Mouse (Mus musculus) c-Kit-positive CD71-positive TER-119-positive erythroid progenitor cells, embryonic 14.5 days (primary cell): ENCODE results near the gene Snap47.

Experiments
- DNase-seq: peaks from one replicate; pipeline ENCODE4 v3.0.0-alpha.2; 2013; ENCODE audit warnings: low spot score

The Snap47 gene

GRCm38 (mm10) chr11:59451086-59451485 lies at the start of gene Snap47:
TSS of gene Snap47 (minus strand) at chr11:59451186.
- DNase-seq = no peak

DNA sequence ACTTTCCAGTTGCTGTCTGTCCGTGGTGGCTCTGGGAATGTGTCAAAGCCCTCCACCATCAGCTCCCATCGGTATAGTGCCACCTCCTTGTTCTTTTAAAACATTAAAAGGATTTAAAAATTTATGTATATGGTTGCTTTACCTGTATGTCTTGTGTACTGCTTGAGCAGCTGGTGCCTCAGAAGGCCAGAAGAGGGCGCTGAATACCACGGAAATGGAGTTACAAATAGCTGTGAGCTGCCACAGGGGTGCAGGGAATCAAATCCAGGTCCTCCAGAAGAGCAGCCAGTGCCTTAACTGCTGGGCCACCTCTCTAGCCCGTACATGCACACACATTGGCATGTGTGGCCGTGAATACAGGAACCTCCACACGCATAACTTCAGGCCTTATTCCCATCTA lies 46.8 kb upstream of the Snap47 start:
- DNase-seq = no peak

GRCm38 (mm10) chr11:59496672-59497310 lies 45.8 kb upstream of the Snap47 start:
- no peak for DNase-seq

GRCm38 (mm10) chr11:59486222-59486621 lies 35.2 kb upstream of the Snap47 start:
- no peak for DNase-seq

GRCm38 (mm10) chr11:59485641-59486040 lies 34.7 kb upstream of the Snap47 start:
- no peak for DNase-seq

- DNase-seq = peak; percentile 52
Observed at GRCm38 (mm10) chr11:59483212-59483611, 32.2 kb upstream of the Snap47 start.

DNA sequence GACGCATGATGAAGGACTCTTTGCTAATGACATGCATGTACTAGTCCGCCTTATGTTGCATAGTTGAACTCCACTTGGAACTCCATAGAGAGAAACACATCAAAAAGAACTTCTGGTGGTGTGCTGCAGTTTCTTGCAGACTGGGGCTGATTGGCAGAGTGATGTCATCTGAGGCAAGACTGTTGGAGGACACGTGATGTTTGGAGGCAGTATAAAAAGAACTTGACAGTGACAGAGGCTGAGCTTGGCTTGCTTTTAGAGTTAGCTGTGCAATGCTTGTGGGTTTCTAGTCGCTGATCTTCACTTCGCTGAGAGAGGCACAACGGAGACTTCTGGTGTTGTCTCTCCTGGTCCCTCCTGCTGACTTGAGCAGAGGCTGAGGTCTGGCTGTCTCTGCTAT lies 26.3 kb upstream of the Snap47 start:
- DNase-seq = no peak

DNA sequence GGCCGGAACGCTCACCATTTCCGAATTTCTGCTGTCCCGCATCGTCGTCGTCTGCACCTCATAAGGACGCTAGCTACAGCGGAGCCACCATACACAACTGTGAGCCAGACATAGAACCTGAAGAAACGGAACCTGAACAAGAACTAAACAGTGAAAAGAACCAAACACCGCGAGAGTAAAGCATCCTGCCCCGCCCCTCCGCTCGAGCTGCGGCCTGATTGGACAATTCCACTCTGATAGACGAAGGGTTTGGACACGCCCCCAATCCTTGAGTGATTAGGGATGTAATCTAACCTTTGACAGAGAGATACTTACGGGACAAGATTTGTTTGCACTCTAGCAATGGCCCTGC lies 21.3 kb upstream of the Snap47 start, which contains the start of gene Zfp867:
Zfp867 (minus strand) TSS at position 149 of the 352 bp plus-strand sequence.
- DNase-seq = peak; percentile 84

GRCm38 (mm10) chr11:59471413-59472325 lies 20.7 kb upstream of the Snap47 start:
- DNase-seq = no peak

DNA sequence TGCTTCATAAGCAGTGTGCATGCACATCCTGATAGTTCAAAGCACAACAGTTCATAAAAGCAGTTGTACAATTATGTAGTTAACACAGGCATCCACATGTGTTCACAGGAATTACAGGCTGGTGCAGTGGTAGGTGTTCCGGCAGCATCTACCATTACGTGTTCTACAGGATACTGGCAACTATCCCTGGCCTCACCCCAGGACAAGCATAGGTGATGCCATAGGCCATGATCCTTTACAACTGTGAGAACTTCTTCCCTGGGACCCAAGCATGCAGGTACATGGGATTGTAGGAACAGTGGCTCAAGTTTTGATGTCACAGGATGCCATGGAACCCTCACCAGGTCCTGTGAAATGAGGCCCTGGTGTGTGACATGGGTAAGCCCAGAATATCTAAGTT lies 9.5 kb upstream of the Snap47 start:
- DNase-seq = no peak

DNA sequence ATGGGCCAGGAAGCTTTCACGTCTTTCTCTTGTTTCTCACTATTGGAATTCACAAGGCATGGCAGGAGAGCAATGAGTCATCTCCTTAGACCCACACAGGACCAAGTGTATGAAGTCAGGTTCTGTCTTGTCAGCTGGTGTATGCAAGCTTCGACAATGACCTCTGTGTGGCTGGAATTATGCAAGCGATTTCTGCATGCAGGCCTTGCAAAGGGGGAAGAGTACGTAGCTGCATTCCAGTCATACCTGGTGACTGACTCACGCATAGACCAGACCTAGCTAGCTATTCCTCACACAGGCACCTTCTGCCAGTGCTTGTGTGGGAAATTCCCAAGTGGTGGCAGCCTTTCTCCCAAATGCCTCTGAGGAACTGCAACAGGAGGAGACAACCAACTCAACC lies 8.0 kb upstream of the Snap47 start:
- DNase-seq = no peak

GRCm38 (mm10) chr11:59456891-59457290 lies 5.9 kb upstream of the Snap47 start:
- no peak for DNase-seq

GRCm38 (mm10) chr11:59456346-59456745 lies 5.4 kb upstream of the Snap47 start:
- DNase-seq = no peak

DNA sequence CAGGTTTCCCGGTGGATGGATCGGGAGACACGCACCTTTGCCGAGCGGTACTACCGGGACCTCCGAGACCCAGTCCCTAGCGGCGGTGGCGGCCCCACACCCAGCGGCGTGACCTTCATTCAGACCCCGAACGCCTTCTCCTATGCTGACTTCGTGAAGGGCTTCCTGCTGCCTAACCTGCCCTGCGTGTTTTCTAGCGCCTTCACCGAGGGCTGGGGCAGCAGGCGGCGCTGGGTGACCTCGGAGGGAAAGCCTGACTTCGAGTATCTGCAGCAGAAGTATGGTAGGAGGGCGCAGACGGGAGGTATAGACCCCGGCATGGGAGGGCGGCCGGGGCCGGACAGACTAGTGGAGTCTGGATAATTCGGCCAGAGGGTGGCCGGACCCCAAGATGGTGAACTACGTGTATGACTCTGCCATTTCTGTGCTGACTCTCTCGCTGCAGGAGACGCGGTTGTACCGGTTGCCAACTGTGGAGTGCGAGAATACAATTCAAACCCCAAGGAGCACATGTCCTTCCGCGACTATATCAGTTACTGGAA lies 685 bp downstream of the Snap47 start:
- DNase-seq = peak; percentile 39

GRCm38 (mm10) chr11:59449741-59450229 lies 1.2 kb downstream of the Snap47 start, which contains the start of gene Jmjd4:
TSS of gene Jmjd4 (plus strand) at chr11:59450045.
- DNase-seq = peak; percentile 84

GRCm38 (mm10) chr11:59443102-59443501 lies 7.9 kb downstream of the Snap47 start:
- no peak for DNase-seq

GRCm38 (mm10) chr11:59437954-59438353 lies 13.0 kb downstream of the Snap47 start:
- no peak for DNase-seq

DNA sequence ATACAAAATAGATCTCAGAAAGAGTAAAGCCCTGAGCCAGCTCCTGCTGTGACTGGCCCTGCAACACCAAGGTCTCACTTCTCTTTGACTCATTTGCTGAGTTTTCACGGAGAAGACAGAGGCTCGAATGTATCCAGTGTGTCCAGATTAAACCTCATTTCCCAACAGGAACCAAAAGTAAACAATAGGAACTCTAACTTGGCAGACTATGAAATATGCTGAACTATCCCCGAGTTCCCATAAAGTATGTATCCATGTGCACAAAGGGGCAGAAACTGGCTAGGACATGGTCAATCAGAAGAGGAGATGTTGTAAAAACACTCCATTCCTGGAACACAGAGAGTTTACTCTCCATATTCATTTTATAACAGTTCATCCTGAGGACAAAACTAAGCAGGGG lies 18.7 kb downstream of the Snap47 start:
- DNase-seq = no peak

GRCm38 (mm10) chr11:59429959-59430358 lies 21.0 kb downstream of the Snap47 start:
- DNase-seq = no peak

GRCm38 (mm10) chr11:59428057-59428660 lies 22.8 kb downstream of the Snap47 start:
- DNase-seq = no peak

DNA sequence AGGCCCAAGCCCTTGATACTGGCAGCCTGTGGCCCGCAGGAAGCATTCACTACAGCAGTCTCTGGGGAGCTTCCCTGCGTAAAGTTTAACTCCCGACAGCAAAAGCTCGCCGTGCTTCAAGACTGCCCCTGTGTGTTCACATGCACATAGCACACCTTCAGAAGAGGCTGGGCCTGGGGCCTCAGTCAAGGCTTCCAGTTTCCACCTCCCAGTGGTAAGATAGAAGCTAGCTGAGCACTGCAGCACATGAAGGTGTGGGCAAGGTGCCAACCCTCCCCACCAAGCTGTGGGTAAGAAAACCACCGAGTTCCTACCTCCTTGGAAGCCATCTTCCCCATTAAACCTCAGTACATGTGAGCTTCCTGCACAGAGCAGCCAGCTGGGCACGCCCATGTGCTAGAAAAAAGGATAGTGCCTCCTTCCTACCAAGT lies 25.3 kb downstream of the Snap47 start:
- DNase-seq = no peak

- no peak for DNase-seq
Observed at GRCm38 (mm10) chr11:59423010-59423588, 27.9 kb downstream of the Snap47 start.
